Comparison of ENCODE assay signal across 9 mouse cellular contexts in genomic region chr10:21924051-21924720, GRCm38 (mm10). TPM values are rescaled to one million over a fixed set of nuclear protein-coding genes. Genes with fewer than 3 reads are reported as not detected.
DNase-seq lines count a peak whose midpoint lies in the region; ATAC-seq and TF ChIP-seq lines count a peak whose summit lies in the region.
"Had no signal": no experiment of that assay in that cellular context is flagged by ENCODE, and none has a peak within 500 bp of the region (broad histone marks: within the 10 kb centered on the region; RNA-seq: fewer than 3 reads in every experiment).

No protein-coding gene starts in this region.

- H3K9me3 ChIP-seq in neural tube, embryonic 12.5 days: no peaks in the 10 kb centered on the region
- H3K9me3 ChIP-seq in stomach, postnatal 0 days (ENCODE audit: control insufficient read depth, low read length): no peaks in the 10 kb centered on the region
- H3K9me3 ChIP-seq: liver, embryonic 15.5 days had no signal

- H3K36me3 ChIP-seq in heart, adult 2 months (ENCODE audit: control insufficient read depth, insufficient read depth, low read length): peaks cover 2% of the 10 kb centered on the region; the same call in 1 of the 2 replicates
- no peaks in the 10 kb centered on the region for H3K36me3 ChIP-seq in neural tube, embryonic 12.5 days
- no peaks in the 10 kb centered on the region for H3K36me3 ChIP-seq in stomach, postnatal 0 days (ENCODE audit: control insufficient read depth, insufficient read depth, low read length)
- H3K36me3 ChIP-seq: liver, embryonic 15.5 days had no signal

- no peaks in the 10 kb centered on the region for H3K27me3 ChIP-seq in heart, adult 2 months (ENCODE audit: control insufficient read depth, insufficient read depth, low read length)
- H3K27me3 ChIP-seq in neural tube, embryonic 12.5 days (replicated peaks): no peaks in the 10 kb centered on the region
- H3K27me3 ChIP-seq in stomach, postnatal 0 days (ENCODE audit: control insufficient read depth, insufficient read depth, low read length): no peaks in the 10 kb centered on the region
- H3K27me3 ChIP-seq: liver, embryonic 15.5 days had no signal

- no peak overlapping the region for H3K4me3 ChIP-seq in heart, adult 2 months
- H3K4me3 ChIP-seq in neural tube, embryonic 12.5 days: no peak overlapping the region
- H3K4me3 ChIP-seq in stomach, postnatal 0 days (ENCODE audit: low read depth, low read length): no peak overlapping the region
- H3K4me3 ChIP-seq: liver, embryonic 15.5 days had no signal

- TF ChIP-seq CTCF in heart, adult 2 months (IDR thresholded peaks at IDR 0.05): no peak
- TF ChIP-seq CTCF in stomach, postnatal 0 days (IDR thresholded peaks at IDR 0.05; ENCODE audit: low read depth): no peak

- no peaks in the 10 kb centered on the region for H3K79me2 ChIP-seq in heart, adult 2 months (replicated peaks; ENCODE audit: control insufficient read depth, insufficient read depth, low read length)

- intact Hi-C loops in heart, adult 2 months (cut with DNase I): no loop called here
- intact Hi-C loops in left cerebral cortex, postnatal 25 days (cut with DNase I): loop anchor here (5.0 kb wide), 1 partner anchor 42 kb away; the partner anchor contains the start of gene Sgk1

- no peak overlapping the region for H3K9ac ChIP-seq in heart, adult 2 months (ENCODE audit: low read depth, low read length)
- no peak overlapping the region for H3K9ac ChIP-seq in neural tube, embryonic 12.5 days
- H3K9ac ChIP-seq in stomach, postnatal 0 days (ENCODE audit: low read length): no peak overlapping the region
- H3K9ac ChIP-seq: liver, embryonic 15.5 days had no signal

- WGBS in heart, adult 2 months: 74% methylated on average over 16 of the region's 16 CpGs
- 72% methylated on average over 16 of the region's 16 CpGs for WGBS in neural tube, embryonic 12.5 days
- 68% methylated on average over 16 of the region's 16 CpGs for WGBS in stomach, postnatal 0 days

- peak overlapping the region; percentile 46 for H3K4me2 ChIP-seq in neural tube, embryonic 12.5 days (replicated peaks)
- H3K4me2 ChIP-seq in stomach, postnatal 0 days (replicated peaks; ENCODE audit: low read depth): peak overlapping the region; percentile 15; the same call in 1 of the 2 replicates
- H3K4me2 ChIP-seq: liver, embryonic 15.5 days had no signal

- no peak for TF ChIP-seq POLR2A in heart, adult 2 months (IDR thresholded peaks at IDR 0.05; ENCODE audit: insufficient read depth, low read depth, low read length)

- H3K4me1 ChIP-seq in heart, adult 2 months (ENCODE audit: control insufficient read depth, insufficient read depth, low read length): peaks cover 8% of the 10 kb centered on the region
- H3K4me1 ChIP-seq in neural tube, embryonic 12.5 days: peaks cover 15% of the 10 kb centered on the region
- no peaks in the 10 kb centered on the region; the same call in 1 of the 2 replicates for H3K4me1 ChIP-seq in stomach, postnatal 0 days (replicated peaks; ENCODE audit: control insufficient read depth, insufficient read depth)
- H3K4me1 ChIP-seq: liver, embryonic 15.5 days had no signal

- H3K27ac ChIP-seq in heart, adult 2 months: peak overlapping the region; percentile 54
- peak overlapping the region; percentile 15; the same call in 1 of the 2 replicates for H3K27ac ChIP-seq in neural tube, embryonic 12.5 days
- H3K27ac ChIP-seq in stomach, postnatal 0 days (replicated peaks): no peak overlapping the region
- H3K27ac ChIP-seq: liver, embryonic 15.5 days had no signal

- TF ChIP-seq EP300 in heart, adult 2 months (IDR thresholded peaks at IDR 0.05; ENCODE audit: insufficient read depth, low read depth, low read length): no peak
- TF ChIP-seq EP300 in stomach, postnatal 0 days (optimal IDR thresholded peaks at IDR 0.05): no peak

- no peak for ATAC-seq in neural tube, embryonic 12.5 days (ENCODE audit: low FRiP score, low read depth)
- ATAC-seq in stomach, postnatal 0 days (ENCODE audit: low FRiP score, low TSS enrichment): no peak

- DNase-seq in heart, adult 2 months: no peak
- DNase-seq in heart, adult 9 months (ENCODE audit: low spot score in 2 of 2): no peak
- DNase-seq in neural tube, embryonic 10.5 days (ENCODE audit: extremely low spot score, low spot score): no peak
- peak; percentile 57 to 72 for DNase-seq in left cerebral cortex, postnatal 25 days (ENCODE audit: low spot score in 2 of 2)
- no peak for DNase-seq in stomach, postnatal 0 days (ENCODE audit: low spot score)
- no peak for DNase-seq in adrenal gland, adult (ENCODE audit: inconsistent age in 2 of 2, low spot score in 1 of 2)
- DNase-seq in adipocyte (ENCODE audit: low spot score): no peak

RNA-seq across cellular contexts. Expression of gene Sgk1, which starts 42.2 kb away (rescaled TPM):
- 10 to 100 TPM; 64.7 to 89.1 TPM for total RNA-seq in heart, adult 2 months (2021)
- polyA plus RNA-seq in heart, adult 2 months (2012; rRNA removed): 31.9 and 43.5 TPM in 2 replicates
- 24.6 and 28.9 TPM in 2 replicates for polyA plus RNA-seq in neural tube, embryonic 12.5 days (2016; fragmentation: Nextera tagmentation; extraction: Ambion mirVana)
- 10 to 100 TPM; 69.3 to 73.0 TPM for total RNA-seq in left cerebral cortex, postnatal 25 days (2021)
- polyA plus RNA-seq in stomach, postnatal 0 days (2015; fragmentation: Nextera tagmentation; extraction: Ambion mirVana): 60.0 and 73.1 TPM in 2 replicates

Comparison
In these comparisons a context has a peak if more than half of its experiments do, and no peak if none do; other contexts are left out.
1. DNase-seq: peak in left cerebral cortex, postnatal 25 days (2 of 2); none in heart, adult 2 months (0 of 2), heart, adult 9 months (0 of 2), neural tube, embryonic 10.5 days (single experiment), stomach, postnatal 0 days (single experiment), adrenal gland, adult (0 of 2) and adipocyte (single experiment).